Mouse (Mus musculus): Measurements from ENCODE around the gene Dgka. TPM values are rescaled to one million over a fixed set of nuclear protein-coding genes. Genes with fewer than 3 reads are reported as not detected.
A peak's percentile ranks its signal among the peaks of the same experiment; 100 is the strongest.

Dgka gene
- polyA plus RNA-seq (2015; fragmentation: Nextera tagmentation; extraction: Ambion mirVana), result 7.1 and 7.4 TPM in 2 replicates

DNA sequence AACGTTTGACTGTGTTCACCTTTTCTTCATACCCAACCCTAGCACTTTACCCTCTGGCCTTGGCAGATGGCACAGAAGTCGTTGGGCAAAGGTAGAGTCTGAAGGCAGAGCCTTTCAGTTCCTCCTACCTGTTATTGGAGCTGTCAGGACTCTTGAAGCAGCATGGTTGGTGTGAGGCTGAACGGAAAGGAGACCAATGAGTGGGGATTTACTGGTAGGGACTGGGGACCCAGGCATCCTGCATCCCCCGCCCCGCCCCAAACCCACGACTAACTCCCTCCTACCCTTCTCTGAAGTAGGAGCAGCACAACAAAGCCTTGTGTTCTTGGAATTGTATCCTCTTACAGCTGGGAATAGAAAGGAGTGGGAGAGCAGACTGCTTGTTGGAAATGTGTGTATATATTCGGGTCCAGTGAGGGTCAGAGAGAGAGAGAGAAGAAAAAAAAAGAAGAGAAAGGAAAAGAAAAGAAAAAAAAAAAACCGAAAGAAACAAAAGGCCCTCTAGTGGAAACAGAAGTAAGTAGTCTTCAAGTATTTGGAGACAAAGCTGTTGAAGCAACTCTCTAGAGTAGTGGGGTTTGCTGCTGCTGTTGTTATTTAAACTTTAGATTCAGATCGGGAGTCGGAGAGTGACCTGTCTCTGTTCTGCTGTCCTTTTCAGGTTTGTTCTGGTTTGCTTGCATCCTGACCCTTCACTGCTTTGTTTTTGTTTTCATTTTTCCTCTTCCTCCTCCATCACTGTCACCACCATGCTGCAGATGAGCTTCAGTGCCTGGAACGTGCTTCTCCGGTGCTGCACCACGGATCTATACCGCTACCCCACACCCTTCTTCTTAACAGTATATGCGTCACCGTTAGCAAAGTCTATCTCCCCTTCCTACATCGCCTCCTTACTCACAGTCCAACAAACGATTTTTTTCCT is at the start of gene Dgka:
Gene Dgka (minus strand): TSS at position 176 of the 922 bp plus-strand sequence.
- Histone ChIP-seq H3K27ac (peak within 1 kb of the TSS; percentile 52), H3K9ac (peak within 1 kb of the TSS; percentile 75), H3K4me3 (replicated peaks) (peak within 1 kb of the TSS; percentile 67), H3K9me3 (no peaks in the 10 kb centered on the region), H3K4me2 (replicated peaks) (peak within 1 kb of the TSS; percentile 90), H3K27me3 (replicated peaks) (no peaks in the 10 kb centered on the region), H3K4me1 (replicated peaks) (peaks cover 21% of the 10 kb centered on the region), H3K36me3 (no peaks in the 10 kb centered on the region)
- no peak for ATAC-seq
- 31% methylated on average over 18 of the region's 18 CpGs for WGBS

- Histone ChIP-seq H3K4me3 (replicated peaks) (no peak overlapping the region), H3K4me2 (replicated peaks) (no peak overlapping the region), H3K9me3 (no peaks in the 10 kb centered on the region), H3K4me1 (replicated peaks) (no peaks in the 10 kb centered on the region), H3K27me3 (replicated peaks) (no peaks in the 10 kb centered on the region), H3K36me3 (no peaks in the 10 kb centered on the region), H3K9ac (no peak overlapping the region), H3K27ac (no peak overlapping the region)
- no peak for ATAC-seq
- 85% methylated on average over 5 of the region's 5 CpGs for WGBS
Measured at GRCm38 (mm10) chr10:128794391-128794790, 49.7 kb upstream of the Dgka start.

- no peaks in the 10 kb centered on the region for H3K27me3 ChIP-seq (replicated peaks)
- no peak for ATAC-seq
Measured at GRCm38 (mm10) chr10:128793258-128793657, 48.6 kb upstream of the Dgka start.

GRCm38 (mm10) chr10:128792041-128792440 is 47.4 kb upstream of the Dgka start:
- Histone ChIP-seq H3K4me1 (replicated peaks) (no peaks in the 10 kb centered on the region), H3K4me3 (replicated peaks) (no peak overlapping the region), H3K9me3 (no peaks in the 10 kb centered on the region), H3K27ac (no peak overlapping the region), H3K9ac (no peak overlapping the region), H3K4me2 (replicated peaks) (no peak overlapping the region), H3K36me3 (no peaks in the 10 kb centered on the region), H3K27me3 (replicated peaks) (no peaks in the 10 kb centered on the region)
- no peak for ATAC-seq

More at GRCm38 (mm10) chr10:128793258-128793657, 48.6 kb upstream of the Dgka start:
- H3K4me2 ChIP-seq (replicated peaks), result no peak overlapping the region
- H3K4me3 ChIP-seq (replicated peaks), result no peak overlapping the region
- no peaks in the 10 kb centered on the region for H3K4me1 ChIP-seq (replicated peaks)
- no peak overlapping the region for H3K27ac ChIP-seq
- WGBS, result 85% methylated on average over 1 of the region's 1 CpGs
- no peak overlapping the region for H3K9ac ChIP-seq
- no peaks in the 10 kb centered on the region for H3K36me3 ChIP-seq
- no peaks in the 10 kb centered on the region for H3K9me3 ChIP-seq

GRCm38 (mm10) chr10:128790398-128791124 is 45.9 kb upstream of the Dgka start, which contains the start of gene Mmp19:
Gene Mmp19, plus strand, starts transcription at chr10:128790910.
- H3K4me3 ChIP-seq (replicated peaks), result no peak within 1 kb of the TSS
- no peak within 1 kb of the TSS for H3K4me2 ChIP-seq (replicated peaks)
- no peak within 1 kb of the TSS for H3K9ac ChIP-seq
- H3K9me3 ChIP-seq, result no peaks in the 10 kb centered on the region
- H3K4me1 ChIP-seq (replicated peaks), result no peaks in the 10 kb centered on the region
- H3K27me3 ChIP-seq (replicated peaks), result no peaks in the 10 kb centered on the region
- H3K36me3 ChIP-seq, result no peaks in the 10 kb centered on the region
- ATAC-seq, result no peak
- H3K27ac ChIP-seq, result no peak within 1 kb of the TSS
- WGBS, result 63% methylated on average over 7 of the region's 7 CpGs

- no peaks in the 10 kb centered on the region for H3K27me3 ChIP-seq (replicated peaks)
- no peak overlapping the region for H3K4me3 ChIP-seq (replicated peaks)
- H3K27ac ChIP-seq, result no peak overlapping the region
- WGBS, result 86% methylated on average over 1 of the region's 1 CpGs
- H3K36me3 ChIP-seq, result no peaks in the 10 kb centered on the region
- no peak for ATAC-seq
- 0 out of 2 replicates have a peak, but pooled peaks cover 7% of the 10 kb centered on the region for H3K4me1 ChIP-seq (replicated peaks)
- peaks cover 7% of the 10 kb centered on the region; the same call in 1 of the 2 replicates for H3K9me3 ChIP-seq
- no peak overlapping the region for H3K9ac ChIP-seq
- H3K4me2 ChIP-seq (replicated peaks), result no peak overlapping the region
Measured at GRCm38 (mm10) chr10:128780200-128780599, 35.5 kb upstream of the Dgka start.

- Histone ChIP-seq H3K9ac (no peak overlapping the region), H3K4me1 (replicated peaks) (0 out of 2 replicates have a peak, but pooled peaks cover 7% of the 10 kb centered on the region), H3K4me3 (replicated peaks) (no peak overlapping the region), H3K9me3 (peaks cover 5% of the 10 kb centered on the region; the same call in 1 of the 2 replicates), H3K27me3 (replicated peaks) (no peaks in the 10 kb centered on the region), H3K36me3 (no peaks in the 10 kb centered on the region), H3K27ac (peak overlapping the region; percentile 80), H3K4me2 (replicated peaks) (peak overlapping the region; percentile 22; the same call in 1 of the 2 replicates)
- peak; percentile 96 for ATAC-seq
- WGBS, result 27% methylated on average over 8 of the region's 8 CpGs
Measured at GRCm38 (mm10) chr10:128779011-128779795, 34.5 kb upstream of the Dgka start.

DNA sequence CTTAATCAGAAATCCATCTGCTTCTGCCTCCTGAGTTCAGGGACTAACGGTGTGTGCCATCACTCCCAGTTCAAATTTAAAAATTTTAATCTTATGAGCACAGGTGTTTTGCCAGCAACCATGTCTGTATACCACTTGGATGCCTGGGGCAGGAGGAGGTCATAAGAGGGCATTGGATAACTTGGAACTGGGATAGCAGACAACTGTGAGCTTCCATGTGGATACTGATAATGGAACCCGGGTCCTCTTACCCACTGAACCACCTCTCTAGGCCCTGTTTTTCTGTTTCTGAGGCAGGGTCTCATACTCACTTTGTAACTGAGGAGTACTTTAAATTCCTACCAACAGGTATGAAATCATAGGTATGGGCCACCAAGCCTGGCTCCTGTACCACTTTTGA is 33.8 kb upstream of the Dgka start:
- Histone ChIP-seq H3K27ac (peak overlapping the region; percentile 80), H3K4me2 (replicated peaks) (no peak overlapping the region), H3K4me3 (replicated peaks) (no peak overlapping the region), H3K9ac (no peak overlapping the region), H3K4me1 (replicated peaks) (0 out of 2 replicates have a peak, but pooled peaks cover 7% of the 10 kb centered on the region), H3K36me3 (no peaks in the 10 kb centered on the region), H3K27me3 (replicated peaks) (no peaks in the 10 kb centered on the region), H3K9me3 (no peaks in the 10 kb centered on the region)
- no peak for ATAC-seq
- WGBS, result 93% methylated on average over 2 of the region's 2 CpGs

DNA sequence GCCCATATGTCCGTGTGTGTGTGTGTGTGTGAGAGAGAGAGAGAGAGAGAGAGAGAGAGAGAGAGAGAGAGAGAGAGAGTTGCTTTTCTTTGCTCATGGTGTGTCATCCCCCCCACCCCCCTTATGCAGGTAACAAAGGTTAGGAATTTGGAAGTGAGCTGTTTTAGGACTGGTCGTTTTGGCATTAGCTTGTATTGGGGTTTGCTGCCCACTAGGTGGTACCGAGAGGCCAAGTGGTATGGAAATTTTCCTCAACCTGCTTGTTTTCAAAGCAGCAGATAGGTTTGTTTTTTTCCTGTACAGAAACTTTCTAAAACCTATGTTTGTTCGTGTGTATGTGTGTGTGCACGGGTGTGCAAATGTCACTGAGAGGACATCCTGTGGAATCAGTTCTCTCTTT is 29.0 kb upstream of the Dgka start:
- Histone ChIP-seq H3K4me3 (replicated peaks) (no peak overlapping the region), H3K27ac (no peak overlapping the region), H3K36me3 (no peaks in the 10 kb centered on the region), H3K27me3 (replicated peaks) (no peaks in the 10 kb centered on the region), H3K9me3 (no peaks in the 10 kb centered on the region), H3K4me2 (replicated peaks) (no peak overlapping the region), H3K9ac (no peak overlapping the region), H3K4me1 (replicated peaks) (no peaks in the 10 kb centered on the region)
- no peak for ATAC-seq
- WGBS, result 24% methylated on average over 5 of the region's 5 CpGs

- H3K4me3 ChIP-seq (replicated peaks), result no peak overlapping the region
Measured at GRCm38 (mm10) chr10:128772895-128773294, 28.2 kb upstream of the Dgka start.

GRCm38 (mm10) chr10:128748252-128748864 is 3.7 kb upstream of the Dgka start:
- H3K4me3 ChIP-seq (replicated peaks), result peak overlapping the region; percentile 71
- no peaks in the 10 kb centered on the region for H3K27me3 ChIP-seq (replicated peaks)
- under 1% methylated on average over 37 of the region's 37 CpGs for WGBS
- peak overlapping the region; percentile 96 for H3K27ac ChIP-seq
- peaks cover 12% of the 10 kb centered on the region for H3K4me1 ChIP-seq (replicated peaks)
- no peaks in the 10 kb centered on the region for H3K9me3 ChIP-seq
- H3K36me3 ChIP-seq, result no peaks in the 10 kb centered on the region; the same call in 1 of the 2 replicates
- peak; percentile 90 for ATAC-seq
- peak overlapping the region; percentile 69 for H3K9ac ChIP-seq
- H3K4me2 ChIP-seq (replicated peaks), result peak overlapping the region; percentile 86

More at GRCm38 (mm10) chr10:128772895-128773294, 28.2 kb upstream of the Dgka start:
- WGBS, result 82% methylated on average over 2 of the region's 2 CpGs
- Histone ChIP-seq H3K36me3 (no peaks in the 10 kb centered on the region), H3K4me1 (replicated peaks) (no peaks in the 10 kb centered on the region), H3K27ac (no peak overlapping the region), H3K4me2 (replicated peaks) (no peak overlapping the region), H3K9me3 (no peaks in the 10 kb centered on the region), H3K9ac (no peak overlapping the region), H3K27me3 (replicated peaks) (no peaks in the 10 kb centered on the region)
- ATAC-seq, result no peak

Measured in intestine, embryonic 15.5 days (tissue).